In the genomic region with DNA sequence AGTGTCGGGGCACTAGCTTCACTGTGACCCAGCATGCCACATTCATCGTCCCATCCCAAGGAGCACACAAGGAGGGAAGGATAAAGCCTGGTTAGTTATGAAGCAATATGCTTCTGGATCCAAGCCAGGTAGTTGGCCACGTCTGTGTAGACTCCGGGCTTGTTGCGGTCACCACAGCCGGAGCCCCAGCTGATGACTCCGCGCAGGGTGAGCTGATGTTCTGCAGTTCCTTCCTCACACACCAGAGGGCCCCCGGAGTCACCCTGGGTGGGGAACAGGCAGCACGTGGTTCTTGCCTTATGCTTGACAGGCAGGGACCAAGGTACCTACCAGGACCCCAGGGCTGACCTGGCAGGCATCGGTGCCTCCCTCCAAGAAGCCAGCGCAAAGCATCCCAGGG, we compare ENCODE assay signal across 8 mouse cellular contexts. TPM values are rescaled to one million over a fixed set of nuclear protein-coding genes. Genes with fewer than 3 reads are reported as not detected.
DNase-seq lines count a peak whose midpoint lies in the region; ATAC-seq and TF ChIP-seq lines count a peak whose summit lies in the region.

No protein-coding gene starts in this region.

- no peaks in the 10 kb centered on the region for H3K4me1 ChIP-seq in embryonic facial prominence, embryonic 14.5 days (ENCODE audit: control insufficient read depth, insufficient read depth, low read length)
- peaks cover 16% of the 10 kb centered on the region for H3K4me1 ChIP-seq in heart, embryonic 12.5 days (replicated peaks)
- 0 out of 2 replicates have a peak, but pooled peaks cover 7% of the 10 kb centered on the region for H3K4me1 ChIP-seq in kidney, postnatal 0 days (replicated peaks; ENCODE audit: insufficient read depth, low read length)
- H3K4me1 ChIP-seq in liver, adult 2 months (ENCODE audit: control insufficient read depth, insufficient read depth, low read length), result no peaks in the 10 kb centered on the region

- H3K9me3 ChIP-seq in embryonic facial prominence, embryonic 14.5 days (ENCODE audit: control insufficient read depth, low read length), result no peaks in the 10 kb centered on the region
- no peaks in the 10 kb centered on the region for H3K9me3 ChIP-seq in heart, embryonic 12.5 days (replicated peaks)
- H3K9me3 ChIP-seq in kidney, postnatal 0 days (replicated peaks; ENCODE audit: low read length), result no peaks in the 10 kb centered on the region

- no peak overlapping the region for H3ac ChIP-seq in myocyte (ENCODE audit: control insufficient read depth, insufficient read length)

- ATAC-seq in embryonic facial prominence, embryonic 14.5 days (ENCODE audit: low read depth), result peak; percentile 81
- peak; percentile 63; the same call in 1 of the 2 replicates for ATAC-seq in heart, embryonic 12.5 days (ENCODE audit: insufficient number of reproducible peaks, low FRiP score)
- peak; percentile 34 for ATAC-seq in kidney, postnatal 0 days (replicated peaks; ENCODE audit: low FRiP score, low read depth)

- no peak overlapping the region for H3K4me3 ChIP-seq in embryonic facial prominence, embryonic 14.5 days (ENCODE audit: low read depth, low read length)
- H3K4me3 ChIP-seq in heart, embryonic 12.5 days, result no peak overlapping the region
- no peak overlapping the region for H3K4me3 ChIP-seq in kidney, postnatal 0 days (replicated peaks; ENCODE audit: low read depth, low read length)
- no peak overlapping the region for H3K4me3 ChIP-seq in liver, adult 2 months (ENCODE audit: insufficient read depth, low read depth, low read length)
- H3K4me3 ChIP-seq in myocyte, result no peak overlapping the region

- TF ChIP-seq CTCF in kidney, postnatal 0 days (IDR thresholded peaks at IDR 0.05; ENCODE audit: low read depth), result peak; percentile 85
- TF ChIP-seq CTCF in liver, adult 2 months (IDR thresholded peaks at IDR 0.05; ENCODE audit: low read depth, low read length), result peak; percentile 90

- no peaks in the 10 kb centered on the region for H3K79me2 ChIP-seq in liver, adult 2 months (ENCODE audit: control insufficient read depth, insufficient read depth, low read length)
- H3K79me2 ChIP-seq in myocyte (ENCODE audit: control insufficient read depth, insufficient read depth), result no peaks in the 10 kb centered on the region

- no peak overlapping the region for H3K9ac ChIP-seq in embryonic facial prominence, embryonic 14.5 days (ENCODE audit: low read depth, low read length)
- no peak overlapping the region for H3K9ac ChIP-seq in heart, embryonic 12.5 days
- H3K9ac ChIP-seq in kidney, postnatal 0 days (ENCODE audit: low read depth, low read length), result no peak overlapping the region
- no peak overlapping the region for H3K9ac ChIP-seq in liver, adult 2 months (ENCODE audit: low read depth, low read length)

- H3K27ac ChIP-seq in embryonic facial prominence, embryonic 14.5 days (replicated peaks; ENCODE audit: low read depth, low read length), result no peak overlapping the region
- no peak overlapping the region for H3K27ac ChIP-seq in heart, embryonic 12.5 days (ENCODE audit: poor library complexity, severe bottlenecking)
- no peak overlapping the region for H3K27ac ChIP-seq in kidney, postnatal 0 days
- H3K27ac ChIP-seq in liver, adult 2 months (replicated peaks; ENCODE audit: insufficient read depth, low read depth, low read length), result no peak overlapping the region

- 14% methylated on average over 12 of the region's 12 CpGs for WGBS in embryonic facial prominence, embryonic 14.5 days
- WGBS in heart, embryonic 12.5 days, result 13% methylated on average over 12 of the region's 12 CpGs
- 7% methylated on average over 12 of the region's 12 CpGs for WGBS in kidney, postnatal 0 days
- WGBS in liver, adult 2 months, result 11% methylated on average over 12 of the region's 12 CpGs

- H3K36me3 ChIP-seq in embryonic facial prominence, embryonic 14.5 days (ENCODE audit: control insufficient read depth, insufficient read depth, low read length), result no peaks in the 10 kb centered on the region
- no peaks in the 10 kb centered on the region for H3K36me3 ChIP-seq in heart, embryonic 12.5 days
- no peaks in the 10 kb centered on the region for H3K36me3 ChIP-seq in kidney, postnatal 0 days (ENCODE audit: insufficient read depth, low read length)
- H3K36me3 ChIP-seq in liver, adult 2 months (ENCODE audit: control insufficient read depth, insufficient read depth, low read length), result peaks cover 4% of the 10 kb centered on the region; the same call in 1 of the 2 replicates
- H3K36me3 ChIP-seq in myocyte (ENCODE audit: control insufficient read depth, insufficient read depth), result no peaks in the 10 kb centered on the region

- peak; percentile 92 for DNase-seq in A20 (ENCODE audit: low read depth, low spot score)
- DNase-seq in adrenal gland, postnatal 4 days (ENCODE audit: low spot score in 2 of 2), result peak; percentile 72 to 78
- DNase-seq in embryonic facial prominence, embryonic 14.5 days (ENCODE audit: low spot score), result peak; percentile 77
- peak; percentile 85 for DNase-seq in kidney, postnatal 0 days (ENCODE audit: low spot score)
- DNase-seq in liver, adult 2 months (ENCODE audit: extremely low read depth, low read depth, low spot score), result peak; percentile 63
- DNase-seq in spleen, postnatal 4 days (ENCODE audit: low spot score in 2 of 2), result peak; percentile 87 to 96

- TF ChIP-seq POLR2A in liver, adult 2 months (IDR thresholded peaks at IDR 0.05; ENCODE audit: extremely low read depth, insufficient read depth, low read length), result 0 out of 2 replicates have a peak, but pooled peaks have one; percentile 30
- no peak for TF ChIP-seq POLR2A in myocyte (IDR thresholded peaks at IDR 0.05; ENCODE audit: insufficient read length, low read depth)

- peaks cover 39% of the 10 kb centered on the region for H3K27me3 ChIP-seq in embryonic facial prominence, embryonic 14.5 days (replicated peaks; ENCODE audit: control insufficient read depth, insufficient read depth, low read length)
- peaks cover 84% of the 10 kb centered on the region for H3K27me3 ChIP-seq in heart, embryonic 12.5 days (replicated peaks)
- H3K27me3 ChIP-seq in kidney, postnatal 0 days (ENCODE audit: insufficient read depth, low read length), result peaks cover 23% of the 10 kb centered on the region
- no peaks in the 10 kb centered on the region for H3K27me3 ChIP-seq in liver, adult 2 months (ENCODE audit: control insufficient read depth, insufficient read depth, low read length)
- peaks cover 28% of the 10 kb centered on the region for H3K27me3 ChIP-seq in myocyte (ENCODE audit: control insufficient read depth, insufficient read depth, insufficient read length)

- no peak overlapping the region for H3K4me2 ChIP-seq in embryonic facial prominence, embryonic 14.5 days (ENCODE audit: low read depth, low read length)
- no peak overlapping the region for H3K4me2 ChIP-seq in heart, embryonic 12.5 days
- H3K4me2 ChIP-seq in kidney, postnatal 0 days (ENCODE audit: low read length), result no peak overlapping the region
- no peak overlapping the region for H3K4me2 ChIP-seq in myocyte (ENCODE audit: low read depth)

TF ChIP-seq in myocyte, 11 proteins besides CTCF, POLR2A, EP300 and RAD21 (continues in another document):
- TF ChIP-seq MYOG (IDR thresholded peaks at IDR 0.05; ENCODE audit: control insufficient read depth in 1 of 3, insufficient read depth in 1 of 3, insufficient read length in 2 of 3, low read depth in 2 of 3), result peak in 2 of 3 experiments; percentile 45 to 74

RNA-seq across cellular contexts. Expression of a gene that starts 3.0 kb away (rescaled TPM):
- total RNA-seq in adrenal gland, postnatal 4 days (2021), result not detected
- 0.70 TPM in 1 of 2 replicates, not detected in the other for polyA plus RNA-seq in embryonic facial prominence, embryonic 14.5 days (2014; fragmentation: Nextera tagmentation; extraction: Ambion mirVana)
- polyA plus RNA-seq in heart, embryonic 12.5 days (2016; fragmentation: Nextera tagmentation; extraction: Ambion mirVana), result not detected in 2 replicates
- polyA plus RNA-seq in kidney, postnatal 0 days (2015; fragmentation: Nextera tagmentation; extraction: Ambion mirVana), result not detected in 2 replicates
- total RNA-seq in liver, adult 2 months (2014; rRNA removed), result not detected in 2 replicates
- not detected in 2 replicates for polyA plus RNA-seq in liver, adult 2 months (2012; rRNA removed)
- polyA plus RNA-seq in myocyte (2012; fragmentation: generic; extraction: Trizol), result not detected

RNA-seq across cellular contexts. Expression of a gene that starts 8.6 kb away (rescaled TPM):
- 10 to 100 TPM in 1 of 2 experiments, 1 to 10 TPM in 1; 1.3 to 36.6 TPM for total RNA-seq in adrenal gland, postnatal 4 days (2021)
- polyA plus RNA-seq in embryonic facial prominence, embryonic 14.5 days (2014; fragmentation: Nextera tagmentation; extraction: Ambion mirVana), result not detected in 2 replicates
- polyA plus RNA-seq in heart, embryonic 12.5 days (2016; fragmentation: Nextera tagmentation; extraction: Ambion mirVana), result 0.96 TPM in 1 of 2 replicates, not detected in the other
- 0.05 and 0.45 TPM in 2 replicates for polyA plus RNA-seq in kidney, postnatal 0 days (2015; fragmentation: Nextera tagmentation; extraction: Ambion mirVana)
- total RNA-seq in liver, adult 2 months (2014; rRNA removed), result 391 and 453 TPM in 2 replicates
- polyA plus RNA-seq in liver, adult 2 months (2012; rRNA removed), result 621 and 798 TPM in 2 replicates
- not detected for polyA plus RNA-seq in myocyte (2012; fragmentation: generic; extraction: Trizol)

RNA-seq across cellular contexts. Expression of a gene that starts 20.0 kb away (rescaled TPM):
- 100 to 1,000 TPM in 1 of 2 experiments, 1 to 10 TPM in 1; 3.5 to 132 TPM for total RNA-seq in adrenal gland, postnatal 4 days (2021)
- polyA plus RNA-seq in embryonic facial prominence, embryonic 14.5 days (2014; fragmentation: Nextera tagmentation; extraction: Ambion mirVana), result not detected in 2 replicates
- not detected in 2 replicates for polyA plus RNA-seq in heart, embryonic 12.5 days (2016; fragmentation: Nextera tagmentation; extraction: Ambion mirVana)
- 344 and 465 TPM in 2 replicates for polyA plus RNA-seq in kidney, postnatal 0 days (2015; fragmentation: Nextera tagmentation; extraction: Ambion mirVana)
- 0.13 TPM in 1 of 2 replicates, not detected in the other for total RNA-seq in liver, adult 2 months (2014; rRNA removed)
- 0.04 and 0.11 TPM in 2 replicates for polyA plus RNA-seq in liver, adult 2 months (2012; rRNA removed)
- polyA plus RNA-seq in myocyte (2012; fragmentation: generic; extraction: Trizol), result 0.04 TPM

RNA-seq across cellular contexts. Expression of a gene that starts 26.9 kb away (rescaled TPM):
- total RNA-seq in adrenal gland, postnatal 4 days (2021), result 10 to 100 TPM; 54.3 to 56.7 TPM
- polyA plus RNA-seq in embryonic facial prominence, embryonic 14.5 days (2014; fragmentation: Nextera tagmentation; extraction: Ambion mirVana), result 44.0 and 46.6 TPM in 2 replicates
- polyA plus RNA-seq in heart, embryonic 12.5 days (2016; fragmentation: Nextera tagmentation; extraction: Ambion mirVana), result 27.6 and 29.1 TPM in 2 replicates
- polyA plus RNA-seq in kidney, postnatal 0 days (2015; fragmentation: Nextera tagmentation; extraction: Ambion mirVana), result 29.5 and 29.8 TPM in 2 replicates
- total RNA-seq in liver, adult 2 months (2014; rRNA removed), result 8.8 and 13.6 TPM in 2 replicates
- 12.4 and 14.3 TPM in 2 replicates for polyA plus RNA-seq in liver, adult 2 months (2012; rRNA removed)
- polyA plus RNA-seq in myocyte (2012; fragmentation: generic; extraction: Trizol), result 29.1 TPM

RNA-seq across cellular contexts. Expression of a gene that starts 46.1 kb away (rescaled TPM):
- total RNA-seq in adrenal gland, postnatal 4 days (2021), result 1 to 10 TPM; 6.4 to 8.0 TPM
- polyA plus RNA-seq in embryonic facial prominence, embryonic 14.5 days (2014; fragmentation: Nextera tagmentation; extraction: Ambion mirVana), result 1.9 and 2.7 TPM in 2 replicates
- 0.41 TPM in 1 of 2 replicates, not detected in the other for polyA plus RNA-seq in heart, embryonic 12.5 days (2016; fragmentation: Nextera tagmentation; extraction: Ambion mirVana)
- 0.63 and 0.75 TPM in 2 replicates for polyA plus RNA-seq in kidney, postnatal 0 days (2015; fragmentation: Nextera tagmentation; extraction: Ambion mirVana)
- total RNA-seq in liver, adult 2 months (2014; rRNA removed), result not detected in 2 replicates
- polyA plus RNA-seq in liver, adult 2 months (2012; rRNA removed), result 0.31 and 0.44 TPM in 2 replicates
- polyA plus RNA-seq in myocyte (2012; fragmentation: generic; extraction: Trizol), result 5.1 TPM

Comparison
In these comparisons a context has a peak if more than half of its experiments do, and no peak if none do; other contexts are left out.
1. RNA of a gene that starts 8.6 kb away (polyA plus RNA-seq): 621 to 798 TPM in liver, adult 2 months; 0.96 TPM in heart, embryonic 12.5 days, 0.05 to 0.45 TPM in kidney, postnatal 0 days, not detected in embryonic facial prominence, embryonic 14.5 days and not detected in myocyte (single experiment); every median in the first group is over 100 times any median in the second.
2. RNA of a gene that starts 20.0 kb away (polyA plus RNA-seq): 344 to 465 TPM in kidney, postnatal 0 days; 0.04 to 0.11 TPM in liver, adult 2 months, 0.04 TPM in myocyte (single experiment), not detected in embryonic facial prominence, embryonic 14.5 days and not detected in heart, embryonic 12.5 days; every median in the first group is over 100 times any median in the second.
3. Peak in every context shown above with its lines, with median percentiles within 50 percentile points of each other: DNase-seq and ATAC-seq.